Mouse (Mus musculus): ENCODE data around the gene Tbl1xr1.

DNA sequence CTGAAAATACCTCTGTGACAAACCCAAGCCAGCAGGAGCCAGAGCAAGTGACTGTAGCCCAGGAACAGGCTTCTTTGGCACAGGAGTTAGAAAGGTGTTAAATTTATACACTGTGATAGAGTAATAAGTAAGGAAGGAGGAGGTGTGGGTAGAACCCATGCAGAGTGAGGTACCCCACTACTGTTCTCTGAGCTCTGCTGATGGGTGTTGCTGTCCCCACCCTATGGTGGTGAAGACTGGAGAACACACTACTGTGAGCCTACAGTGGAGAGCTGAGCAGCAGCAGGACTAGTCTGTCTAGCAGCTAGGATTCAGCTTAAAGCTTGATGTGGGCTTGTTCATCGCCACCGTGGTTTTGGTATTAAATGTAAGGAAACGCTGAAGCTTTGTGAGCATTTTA, 86.5 kb downstream of the Tbl1xr1 start:
- TF ChIP-seq CTCF (conservative IDR thresholded peaks at IDR 0.05; ENCODE audit: low read length) (no peak), NANOG (IDR thresholded peaks at IDR 0.05; ENCODE audit: borderline replicate concordance, low read length) (no peak), POU5F1 (IDR thresholded peaks at IDR 0.05; ENCODE audit: borderline replicate concordance, low read length) (no peak)

Data from E14TG2a.4 (cell line).